Mouse (Mus musculus): ENCODE measurements around the gene Fam53b. TPM values are rescaled to one million over a fixed set of nuclear protein-coding genes. Genes with fewer than 3 reads are reported as not detected.

Gene Fam53b
- 36.3 TPM for polyA plus RNA-seq (2021)

GRCm38 (mm10) chr7:132813416-132814088 lies at the start of gene Fam53b:
Gene Fam53b (minus strand): TSS chr7:132813886.
- in situ Hi-C loops (cut with MboI; ENCODE audit: low pct_unique_long_range_greater_than_20kb) = loop anchor here (10.0 kb wide), 1 partner anchor 239 kb away; the partner anchor contains the start of gene Oat
- POLR2A ChIA-PET = interaction anchor here (1.2 to 1.5 kb wide), 3 partner anchors 12 to 142 kb away, joined by 3 to 4 read pairs (median 3); no protein-coding TSS in a partner anchor
- DNase-seq (ENCODE audit: low read depth, low spot score) = no peak

GRCm38 (mm10) chr7:132859042-132859958 lies 45.6 kb upstream of the Fam53b start, which contains the start of gene Abraxas2:
Gene Abraxas2 (plus strand): TSS chr7:132859225.
- ATAC-seq (peak; percentile 92), DNase-seq (ENCODE audit: low read depth, low spot score) (peak; percentile 25)
- in situ Hi-C loops (cut with MboI; ENCODE audit: low pct_unique_long_range_greater_than_20kb) = no loop called here
- TF ChIP-seq CTCF (IDR thresholded peaks at IDR 0.05) = no peak
- POLR2A ChIA-PET = no interaction called here
- CTCF ChIA-PET = no interaction called here
- no peaks in the 10 kb centered on the region for H3K27me3 ChIP-seq

More at GRCm38 (mm10) chr7:132813416-132814088, at the start of gene Fam53b:
- ATAC-seq = peak; percentile 46
- H3K27me3 ChIP-seq = no peaks in the 10 kb centered on the region
- CTCF ChIA-PET = interaction anchor here (1.1 to 1.9 kb wide), 4 partner anchors 35 to 158 kb away, joined by 3 to 6 read pairs (median 4); no protein-coding TSS in a partner anchor
- no peak for TF ChIP-seq CTCF (IDR thresholded peaks at IDR 0.05)

- ChIA-PET CTCF (no interaction called here), POLR2A (interaction anchor here (0.6 kb wide), 1 partner anchor 24 kb away, joined by 3 read pairs; no protein-coding TSS in a partner anchor)
- peak; percentile 52 for TF ChIP-seq CTCF (IDR thresholded peaks at IDR 0.05)
- DNase-seq (ENCODE audit: low read depth, low spot score) (no peak), ATAC-seq (no peak)
- in situ Hi-C loops (cut with MboI; ENCODE audit: low pct_unique_long_range_greater_than_20kb) = no loop called here
- no peaks in the 10 kb centered on the region for H3K27me3 ChIP-seq
Measured at GRCm38 (mm10) chr7:132858043-132858608, 44.4 kb upstream of the Fam53b start.

GRCm38 (mm10) chr7:132856083-132856482 lies 42.4 kb upstream of the Fam53b start:
- no peak for TF ChIP-seq CTCF (IDR thresholded peaks at IDR 0.05)
- in situ Hi-C loops (cut with MboI; ENCODE audit: low pct_unique_long_range_greater_than_20kb) = no loop called here
- ChIA-PET CTCF (no interaction called here), POLR2A (no interaction called here)
- DNase-seq (ENCODE audit: low read depth, low spot score) = no peak
- no peak for ATAC-seq
- no peaks in the 10 kb centered on the region for H3K27me3 ChIP-seq

- ATAC-seq (no peak), DNase-seq (ENCODE audit: low read depth, low spot score) (no peak)
- ChIA-PET POLR2A (no interaction called here), CTCF (interaction anchor here (2.2 kb wide), 1 partner anchor 10 kb away, joined by 6 read pairs; no protein-coding TSS in a partner anchor)
- no peak for TF ChIP-seq CTCF (IDR thresholded peaks at IDR 0.05)
- H3K27me3 ChIP-seq = no peaks in the 10 kb centered on the region
- in situ Hi-C loops (cut with MboI; ENCODE audit: low pct_unique_long_range_greater_than_20kb) = no loop called here
Measured at GRCm38 (mm10) chr7:132853946-132854345, 40.3 kb upstream of the Fam53b start.

GRCm38 (mm10) chr7:132853361-132853760 lies 39.7 kb upstream of the Fam53b start:
- in situ Hi-C loops (cut with MboI; ENCODE audit: low pct_unique_long_range_greater_than_20kb) = no loop called here
- H3K27me3 ChIP-seq = no peaks in the 10 kb centered on the region
- ChIA-PET CTCF (interaction anchor here (1.7 to 2.2 kb wide), 2 partner anchors 11 to 15 kb away, joined by 4 to 6 read pairs; no protein-coding TSS in a partner anchor), POLR2A (no interaction called here)
- TF ChIP-seq CTCF (IDR thresholded peaks at IDR 0.05) = no peak
- DNase-seq (ENCODE audit: low read depth, low spot score) (no peak), ATAC-seq (no peak)

GRCm38 (mm10) chr7:132852173-132852844 lies 38.6 kb upstream of the Fam53b start, which contains the start of gene Eef1akmt2:
Gene Eef1akmt2 (minus strand): TSS chr7:132852673.
- in situ Hi-C loops (cut with MboI; ENCODE audit: low pct_unique_long_range_greater_than_20kb) = no loop called here
- ATAC-seq (peak; percentile 83), DNase-seq (ENCODE audit: low read depth, low spot score) (peak; percentile 53)
- CTCF ChIA-PET = interaction anchor here (0.9 to 2.3 kb wide), 3 partner anchors 9 to 23 kb away, joined by 3 to 6 read pairs (median 4); no protein-coding TSS in a partner anchor
- peak; percentile 76 for TF ChIP-seq CTCF (IDR thresholded peaks at IDR 0.05)
- POLR2A ChIA-PET = interaction anchor here (0.8 kb wide), 1 partner anchor 293 kb away, joined by 3 read pairs; no protein-coding TSS in a partner anchor
- no peaks in the 10 kb centered on the region for H3K27me3 ChIP-seq

- in situ Hi-C loops (cut with MboI; ENCODE audit: low pct_unique_long_range_greater_than_20kb) = no loop called here
- no peak for ATAC-seq
- H3K27me3 ChIP-seq = no peaks in the 10 kb centered on the region
- CTCF ChIA-PET = interaction anchor here (1.5 kb wide), 1 partner anchor 8 kb away, joined by 3 read pairs; no protein-coding TSS in a partner anchor
- DNase-seq (ENCODE audit: low read depth, low spot score) = no peak
- no peak for TF ChIP-seq CTCF (IDR thresholded peaks at IDR 0.05)
- POLR2A ChIA-PET = no interaction called here
Measured at GRCm38 (mm10) chr7:132843152-132843551, 29.5 kb upstream of the Fam53b start.

- in situ Hi-C loops (cut with MboI; ENCODE audit: low pct_unique_long_range_greater_than_20kb) = no loop called here
- peak; percentile 54 for ATAC-seq
- peak; percentile 61 for DNase-seq (ENCODE audit: low read depth, low spot score)
- CTCF ChIA-PET = interaction anchor here (1.5 kb wide), 1 partner anchor 9 kb away, joined by 3 read pairs; no protein-coding TSS in a partner anchor
- H3K27me3 ChIP-seq = no peaks in the 10 kb centered on the region
- POLR2A ChIA-PET = no interaction called here
- no peak for TF ChIP-seq CTCF (IDR thresholded peaks at IDR 0.05)
Measured at GRCm38 (mm10) chr7:132842455-132842854, 28.8 kb upstream of the Fam53b start.

Measured in Patski (cell line).